Mouse (Mus musculus): ENCODE measurements around the gene Trim43c. TPM values are rescaled to one million over a fixed set of nuclear protein-coding genes. Genes with fewer than 3 reads are reported as not detected.
"Not testable (repeated sequence)": the region's sequence is repeated elsewhere in the genome, so short reads cannot be mapped to it uniquely, and the experiment has no call there.

Gene Trim43c
- polyA plus RNA-seq (2012; rRNA removed): not detected in 2 replicates

- not testable (repeated sequence) for H3K4me3 ChIP-seq (ENCODE audit: extremely low read depth, insufficient read depth, insufficient read length); H3K36me3 ChIP-seq (ENCODE audit: control insufficient read depth, insufficient read depth, low read length); H3K27ac ChIP-seq (ENCODE audit: insufficient read depth, low read length); DNase-seq (ENCODE audit: low read depth in 1 of 2, low spot score in 2 of 2); H3K27me3 ChIP-seq (ENCODE audit: control insufficient read depth, insufficient read depth, low read length); H3K4me1 ChIP-seq (ENCODE audit: control insufficient read depth, insufficient read depth, insufficient read length)
- WGBS: 72% methylated on average over 2 of the region's 2 CpGs
These were observed at the start of gene Trim43c for GRCm38 (mm10) chr9:88838864-88839263. Gene Trim43c, plus strand, starts transcription at chr9:88839164.

- H3K4me1 ChIP-seq (ENCODE audit: control insufficient read depth, insufficient read depth, insufficient read length); H3K36me3 ChIP-seq (ENCODE audit: control insufficient read depth, insufficient read depth, low read length); H3K27ac ChIP-seq (ENCODE audit: insufficient read depth, low read length); H3K4me3 ChIP-seq (ENCODE audit: extremely low read depth, insufficient read depth, insufficient read length); H3K27me3 ChIP-seq (ENCODE audit: control insufficient read depth, insufficient read depth, low read length); DNase-seq (ENCODE audit: low read depth in 1 of 2, low spot score in 2 of 2): not testable (repeated sequence)
- 84% methylated on average over 7 of the region's 7 CpGs for WGBS
These were observed 14.1 kb downstream of the Trim43c start for GRCm38 (mm10) chr9:88853072-88853471.

GRCm38 (mm10) chr9:88858566-88859492, 19.9 kb downstream of the Trim43c start:
- not testable (repeated sequence) for H3K27ac ChIP-seq (ENCODE audit: insufficient read depth, low read length)

More at GRCm38 (mm10) chr9:88858566-88859492, 19.9 kb downstream of the Trim43c start:
- 2% methylated on average over 52 of the region's 52 CpGs for WGBS
- peak; percentile 8 to 30 for DNase-seq (ENCODE audit: low read depth in 1 of 2, low spot score in 2 of 2)
- H3K27me3 ChIP-seq (ENCODE audit: control insufficient read depth, insufficient read depth, low read length); H3K36me3 ChIP-seq (ENCODE audit: control insufficient read depth, insufficient read depth, low read length); H3K4me1 ChIP-seq (ENCODE audit: control insufficient read depth, insufficient read depth, insufficient read length): not testable (repeated sequence)
- H3K4me3 ChIP-seq (ENCODE audit: extremely low read depth, insufficient read depth, insufficient read length): peak overlapping the region; percentile 57

Other genes starting within 250 kb of the Trim43c start
- gene Mthfsl, start 118.9 kb upstream of the Trim43c start, polyA plus RNA-seq (2012; rRNA removed): 6.6 and 10.7 TPM in 2 replicates
- gene Bcl2a1d, start 107.2 kb upstream of the Trim43c start, polyA plus RNA-seq (2012; rRNA removed): 8.8 and 13.9 TPM in 2 replicates
- 7.7 and 8.4 TPM in 2 replicates for gene Bcl2a1a, start 117.7 kb downstream of the Trim43c start, polyA plus RNA-seq (2012; rRNA removed)